Mouse (Mus musculus) heart, adult 2 months (tissue): Measurements from ENCODE around the gene Ccdc85b.

ENCODE experiments used
- EP300 ChIP-seq: fragments of 200-500 bp; IDR thresholded peaks from 2 replicates; pipeline ENCODE4 v1.6.1; 2011; ENCODE audit warnings: low read depth, low read length, control low read depth; ENCODE audit not compliant: insufficient read depth
- POLR2A ChIP-seq: fragments of 200-500 bp; IDR thresholded peaks from 2 replicates; pipeline ENCODE4 v1.6.1; 2011; ENCODE audit warnings: mild to moderate bottlenecking, low read depth, low read length, control low read depth; ENCODE audit not compliant: insufficient read depth

DNA sequence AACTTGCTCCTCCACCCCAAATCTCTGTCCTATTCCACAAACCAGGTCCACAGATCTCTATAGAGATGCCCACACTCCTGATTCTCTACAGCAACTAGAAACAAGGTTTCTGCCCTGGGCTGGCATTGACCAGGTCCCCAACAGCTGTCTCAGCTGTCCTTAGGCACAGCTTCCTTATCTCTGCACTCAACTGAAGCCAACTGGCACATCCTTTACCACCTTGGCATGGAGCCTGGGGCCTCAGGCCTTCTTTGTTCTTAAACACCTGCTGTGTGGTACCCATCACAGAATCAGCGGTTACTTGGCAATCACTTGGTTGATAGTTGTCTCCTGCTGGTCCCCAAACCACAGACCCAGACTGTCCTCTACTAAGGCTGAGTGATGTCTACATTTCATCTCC is 27.3 kb downstream of the Ccdc85b start:
- TF ChIP-seq POLR2A (no peak), EP300 (no peak)
